Mouse (Mus musculus) mature B cell (primary cell): ENCODE measurements around the gene Ephb1.

Experiments used
- in situ Hi-C: fragments of 300-500 bp; cut with MboI; formaldehyde crosslinking; loops from 2 replicates; pipeline ENCODE4 v1.14.3; 2019

Gene Ephb1

GRCm38 (mm10) chr9:102155876-102156275, 198.6 kb downstream of the Ephb1 start:
- in situ Hi-C loops: no loop called here

DNA sequence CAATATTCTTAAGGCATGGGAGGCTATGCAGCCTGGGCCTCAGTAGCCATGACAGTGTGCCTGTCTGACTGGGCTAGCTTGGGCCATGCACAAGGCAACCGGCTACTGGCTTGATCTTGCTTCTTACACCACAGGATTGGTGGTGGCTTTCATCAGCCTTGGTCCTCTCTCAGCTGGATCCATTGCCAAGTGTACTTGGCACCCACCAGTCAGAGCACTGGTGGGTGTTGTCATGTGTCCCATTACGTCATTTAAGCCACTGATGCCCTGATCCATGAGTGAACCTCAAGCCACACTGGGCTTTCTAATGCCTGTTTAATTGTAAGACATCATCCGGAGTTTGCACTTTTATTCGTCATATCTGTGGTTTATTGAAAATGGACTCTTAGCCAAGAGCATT, 215.3 kb downstream of the Ephb1 start:
- in situ Hi-C loops: no loop called here

DNA sequence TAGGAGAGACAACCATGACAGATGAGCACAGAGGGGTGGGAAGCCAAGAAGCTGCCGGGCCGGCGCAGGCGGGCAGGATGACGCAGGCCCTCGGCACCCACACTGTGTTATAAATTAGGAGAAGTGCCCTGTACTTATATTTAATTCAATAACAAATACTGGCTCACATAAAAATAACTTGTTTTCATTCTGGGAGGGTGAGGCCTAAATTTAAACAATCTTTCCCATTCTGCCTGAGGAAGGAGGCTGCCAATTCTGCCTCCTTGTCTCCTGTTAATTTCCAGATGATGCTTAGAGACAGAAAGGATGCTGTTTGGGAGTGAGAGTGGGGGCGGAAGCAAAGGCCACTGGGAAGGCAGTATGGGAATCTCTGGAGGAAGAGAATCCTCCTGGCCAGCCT, 215.8 kb downstream of the Ephb1 start:
- in situ Hi-C loops: no loop called here

DNA sequence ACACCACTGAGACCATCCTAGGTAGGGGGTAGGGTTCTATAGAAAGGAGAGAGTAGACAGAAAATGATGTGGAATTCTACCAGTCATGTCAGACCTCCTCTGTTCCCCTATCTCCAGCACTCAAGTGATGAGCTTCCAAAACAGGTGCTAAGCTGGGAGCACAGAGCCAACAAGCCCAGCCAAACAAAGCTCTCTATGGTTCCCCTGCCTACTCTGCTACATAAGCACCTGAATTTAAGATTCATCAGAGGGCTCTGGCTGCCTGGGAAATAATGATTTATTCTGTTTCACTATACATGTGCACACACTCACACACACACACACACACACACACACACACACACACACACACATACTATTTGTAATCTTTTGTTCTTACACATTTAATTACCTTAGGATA, 216.3 kb downstream of the Ephb1 start:
- in situ Hi-C loops: no loop called here

GRCm38 (mm10) chr9:102130506-102130905, 224.0 kb downstream of the Ephb1 start:
- in situ Hi-C loops: no loop called here

DNA sequence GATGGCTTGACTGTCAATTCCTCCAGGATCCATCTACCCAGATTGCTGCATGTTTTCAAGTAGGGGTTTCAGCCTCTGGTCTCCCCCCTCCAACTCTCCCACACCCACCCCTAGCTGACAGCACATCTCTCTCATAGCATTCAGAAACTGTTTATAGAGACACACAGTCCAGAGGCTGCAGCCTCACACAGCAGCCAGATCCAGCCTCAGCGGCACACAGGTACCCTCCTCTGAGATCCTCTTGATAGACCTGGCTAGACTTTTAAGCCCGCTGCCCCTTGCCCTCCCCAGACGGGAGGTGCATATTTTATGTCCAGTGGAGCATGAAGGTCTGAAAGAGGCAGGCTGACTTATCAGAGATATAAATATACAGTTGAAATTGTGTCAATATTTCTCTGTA, 228.0 kb downstream of the Ephb1 start:
- in situ Hi-C loops: no loop called here

- in situ Hi-C loops: no loop called here
These were observed 231.5 kb downstream of the Ephb1 start for GRCm38 (mm10) chr9:102122880-102123453.

DNA sequence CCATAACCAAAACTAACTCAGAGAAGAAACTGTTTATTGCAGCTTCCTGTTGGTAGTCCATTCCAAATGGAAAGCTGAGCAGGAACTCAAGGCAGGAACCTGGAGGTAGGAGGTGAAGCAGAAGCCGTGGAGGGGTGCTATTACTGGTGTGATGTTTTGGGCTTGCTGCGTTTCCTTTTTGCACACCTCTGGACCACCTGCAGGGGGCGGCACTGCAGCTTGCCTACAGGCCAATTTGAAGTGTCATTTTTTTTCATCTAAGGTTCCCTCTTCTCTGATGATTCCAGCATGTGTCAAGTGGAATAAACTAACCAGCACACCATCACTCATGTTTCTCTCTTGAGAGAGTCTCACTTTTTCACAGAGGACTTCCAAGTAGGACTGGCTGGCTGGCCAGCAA, 235.1 kb downstream of the Ephb1 start:
- in situ Hi-C loops: no loop called here

DNA sequence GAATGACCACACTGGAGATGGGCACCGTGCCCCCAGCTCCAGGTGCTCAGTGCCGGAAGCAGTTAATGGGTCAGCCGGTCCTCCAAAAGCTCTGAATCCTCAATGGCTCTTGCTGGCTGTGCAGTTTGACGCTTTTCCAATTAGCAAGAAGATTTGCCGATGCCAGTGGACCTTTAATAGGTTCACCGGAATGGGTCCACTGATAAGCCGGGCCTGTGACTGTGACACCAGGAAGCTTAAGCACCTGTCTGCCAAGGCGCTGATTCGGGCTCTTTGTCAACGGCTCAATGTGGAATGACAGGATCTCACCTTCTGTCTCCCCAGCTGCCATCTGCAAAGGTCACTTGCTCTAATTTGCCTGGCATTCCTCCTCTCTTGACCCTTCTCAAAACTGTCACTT, 239.2 kb downstream of the Ephb1 start:
- in situ Hi-C loops: no loop called here

DNA sequence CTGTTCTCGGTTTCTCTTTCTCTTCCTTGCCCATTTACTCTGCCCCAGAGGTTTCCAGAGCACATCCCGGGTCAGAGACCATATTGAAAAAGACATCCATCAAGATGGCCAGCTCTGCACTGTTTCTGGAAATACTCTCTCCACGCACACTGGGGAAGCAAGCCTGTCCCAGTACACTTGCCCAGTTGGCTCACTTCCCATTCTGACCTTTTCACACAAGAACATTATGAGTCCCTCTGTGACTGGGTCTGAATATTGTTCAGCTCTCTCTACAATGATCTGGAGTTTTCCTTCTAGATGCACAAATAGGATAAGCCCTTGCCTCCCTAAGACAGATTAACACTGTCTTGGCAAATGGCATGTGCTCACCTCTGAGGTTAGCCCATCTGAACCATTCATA, 243.0 kb downstream of the Ephb1 start:
- in situ Hi-C loops: no loop called here

- in situ Hi-C loops: no loop called here
These were observed 246.5 kb downstream of the Ephb1 start for GRCm38 (mm10) chr9:102107978-102108377.

- in situ Hi-C loops: no loop called here
These were observed 247.3 kb downstream of the Ephb1 start for GRCm38 (mm10) chr9:102107213-102107612.

GRCm38 (mm10) chr9:102096825-102097224, 257.7 kb downstream of the Ephb1 start:
- in situ Hi-C loops: no loop called here

- in situ Hi-C loops: no loop called here
These were observed 265.9 kb downstream of the Ephb1 start for GRCm38 (mm10) chr9:102088598-102088997.

DNA sequence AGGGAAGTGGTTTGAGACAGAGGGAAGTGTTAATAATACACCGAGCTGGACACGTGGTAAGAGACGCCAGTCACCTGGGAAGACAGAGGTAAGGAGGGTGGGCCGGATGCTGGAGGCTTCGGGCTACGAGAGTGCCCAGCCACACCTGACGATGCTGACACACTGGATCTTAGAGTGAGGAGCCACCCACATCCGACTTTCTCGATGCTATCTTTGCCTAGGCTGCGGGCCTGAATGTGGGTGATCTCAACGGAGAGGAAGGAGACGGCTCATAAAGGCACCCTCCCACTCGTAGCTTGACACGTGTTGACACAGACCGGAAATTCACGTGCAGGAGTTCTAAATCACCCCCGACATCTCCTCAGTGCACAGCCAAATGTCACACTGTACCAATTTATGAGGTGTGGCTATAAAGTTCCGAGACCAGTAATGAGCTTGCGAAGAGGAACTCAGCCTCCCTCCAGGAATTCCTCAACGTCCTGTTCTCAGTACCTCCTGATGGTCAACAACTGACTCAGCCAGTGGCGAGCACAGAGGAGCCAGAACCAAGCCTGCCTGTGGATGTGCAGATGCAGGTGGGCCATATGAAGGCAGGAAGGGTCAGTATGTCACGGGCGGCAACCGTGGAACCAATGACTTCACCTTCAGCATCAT, 268.3 kb downstream of the Ephb1 start:
- in situ Hi-C loops: no loop called here

DNA sequence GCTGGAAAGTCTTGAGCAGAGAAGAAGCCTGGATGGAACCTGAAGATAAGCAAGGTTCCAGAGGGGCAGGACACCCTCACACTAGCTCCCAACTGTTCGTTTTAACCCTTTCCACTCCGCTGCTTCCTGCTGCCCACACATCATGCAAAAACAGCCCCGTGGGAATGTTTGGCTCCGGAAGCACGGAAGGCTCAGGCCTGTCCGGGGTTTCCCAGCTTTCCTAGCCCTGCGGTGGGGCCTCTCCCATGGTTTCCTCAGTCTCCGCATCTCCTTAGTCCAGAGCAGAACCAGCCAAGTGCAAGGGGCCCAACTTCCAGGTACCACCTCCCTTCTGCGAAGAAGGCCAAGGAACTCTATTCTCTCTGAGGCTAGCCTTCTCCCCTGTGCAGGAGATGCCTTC, 269.0 kb downstream of the Ephb1 start:
- in situ Hi-C loops: no loop called here

DNA sequence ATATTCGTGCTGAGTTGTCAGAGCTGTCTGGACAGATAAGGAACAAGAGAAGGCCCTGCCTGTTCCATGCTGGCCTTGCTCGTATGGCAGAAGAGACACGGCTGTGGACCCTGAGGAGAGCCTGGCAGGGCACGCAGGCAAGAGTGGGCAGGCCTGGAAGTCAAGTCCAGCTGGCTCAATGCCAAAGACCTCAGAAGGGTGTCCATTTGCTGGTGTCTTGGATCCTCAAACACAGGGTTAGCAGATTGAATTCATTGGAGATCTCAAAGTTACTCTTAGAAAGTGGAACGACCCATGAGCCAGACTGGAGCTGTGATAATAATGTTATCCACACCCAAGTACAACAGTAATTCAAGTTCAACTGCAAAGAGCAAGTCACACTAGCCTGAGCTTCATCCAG, 273.6 kb downstream of the Ephb1 start:
- in situ Hi-C loops: no loop called here

DNA sequence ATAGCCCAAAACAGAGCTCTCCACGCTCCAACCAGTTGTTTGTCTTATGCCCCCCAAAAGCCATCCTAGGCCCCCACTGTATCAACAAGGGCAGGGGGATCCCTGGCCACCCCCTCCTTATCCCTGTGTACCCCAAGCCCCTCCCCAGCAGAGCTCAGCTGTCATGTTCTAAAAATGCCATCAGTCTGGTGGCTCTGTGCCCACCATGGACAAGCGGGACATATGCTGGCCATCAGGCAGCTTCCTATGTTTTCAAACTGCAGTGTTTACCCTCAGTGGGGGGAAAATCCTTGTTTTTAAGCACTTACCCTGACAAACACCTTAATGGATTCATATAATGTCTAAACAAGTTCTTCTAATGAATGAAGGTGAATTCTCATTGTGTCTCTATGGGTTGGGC, 275.3 kb downstream of the Ephb1 start:
- in situ Hi-C loops: no loop called here

GRCm38 (mm10) chr9:102078238-102078637, 276.3 kb downstream of the Ephb1 start:
- in situ Hi-C loops: no loop called here

DNA sequence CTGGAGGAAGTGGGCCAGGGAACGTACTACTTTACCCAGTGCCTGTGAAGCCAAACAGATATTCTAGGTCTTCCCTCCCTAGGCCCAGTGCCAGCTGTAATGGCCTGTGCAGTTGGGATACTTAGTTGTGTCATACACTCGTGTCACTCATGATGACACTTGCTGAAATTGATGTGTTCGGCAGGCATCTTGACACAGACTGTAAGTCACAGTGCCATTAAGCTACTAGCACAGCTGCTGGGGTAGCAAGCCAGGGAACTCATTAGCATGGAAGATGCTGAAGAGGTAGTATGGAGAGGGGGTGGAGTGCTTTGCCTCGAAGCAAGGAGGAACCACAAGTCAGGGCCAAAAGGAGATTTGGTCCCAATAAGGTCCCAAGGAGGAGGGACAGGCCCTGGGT, 279.0 kb downstream of the Ephb1 start:
- in situ Hi-C loops: no loop called here

DNA sequence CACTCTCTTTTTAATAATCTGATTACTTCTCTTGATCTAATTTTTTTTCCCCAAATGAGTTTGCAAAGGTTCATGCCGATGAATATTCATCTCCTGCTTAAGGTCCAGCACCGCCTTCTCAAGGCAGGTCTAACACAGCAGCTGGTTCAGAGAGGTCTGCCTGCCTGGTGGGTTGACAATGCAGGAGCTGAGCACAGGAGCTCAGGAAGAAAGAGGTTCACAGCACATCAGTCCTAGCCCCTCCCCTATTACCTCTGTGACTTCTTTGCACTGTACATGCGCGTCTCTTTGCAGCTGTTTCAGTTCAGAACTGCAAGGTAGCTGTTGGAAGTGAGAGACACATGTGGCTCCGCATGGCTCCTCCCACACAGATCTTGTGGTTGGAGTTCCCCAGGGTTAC, 281.1 kb downstream of the Ephb1 start:
- in situ Hi-C loops: no loop called here

GRCm38 (mm10) chr9:102069151-102069882, 285.2 kb downstream of the Ephb1 start:
- in situ Hi-C loops: no loop called here

- in situ Hi-C loops: no loop called here
These were observed 287.9 kb downstream of the Ephb1 start for GRCm38 (mm10) chr9:102066601-102067000.
